Mouse (Mus musculus) urinary bladder, postnatal 14 days (tissue): Measurements from ENCODE around the gene Meis1.

Source experiments
- DNase-seq: peaks from one replicate; pipeline ENCODE4 v3.0.0; 2021; ENCODE audit warnings: low spot score

Meis1 gene

GRCm38 (mm10) chr11:18876886-18877625, 141.7 kb downstream of the Meis1 start:
- peak; percentile 49 for DNase-seq

- DNase-seq: peak; percentile 19
Observed at GRCm38 (mm10) chr11:18875911-18876885, 142.6 kb downstream of the Meis1 start.

GRCm38 (mm10) chr11:18875001-18875902, 143.5 kb downstream of the Meis1 start:
- DNase-seq: peak; percentile 10

GRCm38 (mm10) chr11:18874278-18875000, 144.3 kb downstream of the Meis1 start:
- DNase-seq: peak; percentile 23

GRCm38 (mm10) chr11:18873451-18874277, 145.1 kb downstream of the Meis1 start:
- no peak for DNase-seq

GRCm38 (mm10) chr11:18872793-18873192, 146.0 kb downstream of the Meis1 start:
- DNase-seq: no peak

- no peak for DNase-seq
Observed at GRCm38 (mm10) chr11:18872118-18872751, 146.6 kb downstream of the Meis1 start.

- DNase-seq: peak; percentile 36
Observed at GRCm38 (mm10) chr11:18871170-18872081, 147.4 kb downstream of the Meis1 start.

- no peak for DNase-seq
Observed at GRCm38 (mm10) chr11:18870121-18870931, 148.5 kb downstream of the Meis1 start.

GRCm38 (mm10) chr11:18869429-18869969, 149.3 kb downstream of the Meis1 start:
- DNase-seq: no peak

- no peak for DNase-seq
Observed at GRCm38 (mm10) chr11:18867665-18868064, 151.1 kb downstream of the Meis1 start.

GRCm38 (mm10) chr11:18866198-18866836, 152.5 kb downstream of the Meis1 start:
- no peak for DNase-seq

GRCm38 (mm10) chr11:18850772-18851171, 168.0 kb downstream of the Meis1 start:
- DNase-seq: no peak

- DNase-seq: no peak
Observed at GRCm38 (mm10) chr11:18847650-18848049, 171.1 kb downstream of the Meis1 start.

GRCm38 (mm10) chr11:18846472-18846871, 172.3 kb downstream of the Meis1 start:
- no peak for DNase-seq

GRCm38 (mm10) chr11:18845900-18846299, 172.9 kb downstream of the Meis1 start:
- no peak for DNase-seq

GRCm38 (mm10) chr11:18845466-18845865, 173.3 kb downstream of the Meis1 start:
- no peak for DNase-seq
